Mouse (Mus musculus): ENCODE measurements around the gene Tmtc2. TPM values are rescaled to one million over a fixed set of nuclear protein-coding genes. Genes with fewer than 3 reads are reported as not detected.

The Tmtc2 gene
- polyA plus RNA-seq, 1 experiment from 2014 or later: 1.3 TPM

- no peaks in the 10 kb centered on the region for H3K9me3 ChIP-seq (ENCODE audit: low read length)
- no peak overlapping the region for H3K27ac ChIP-seq (ENCODE audit: low read depth)
- WGBS (ENCODE audit: insufficient replicate concordance): 75% methylated on average over 1 of the region's 1 CpGs
- H3K4me1 ChIP-seq (ENCODE audit: insufficient read depth): no peaks in the 10 kb centered on the region
- no peak overlapping the region for H3K4me3 ChIP-seq (ENCODE audit: low read depth, low read length)
- no peaks in the 10 kb centered on the region for H3K27me3 ChIP-seq (ENCODE audit: insufficient read depth, low read length)
- ATAC-seq: no peak
- DNase-seq: no peak
- no peaks in the 10 kb centered on the region for H3K36me3 ChIP-seq (replicated peaks; ENCODE audit: insufficient read depth, low read length)
- no peak for TF ChIP-seq CTCF (IDR thresholded peaks at IDR 0.05; ENCODE audit: low read depth)
- no peak for TF ChIP-seq EP300 (IDR thresholded peaks at IDR 0.05; ENCODE audit: low read depth)
- H3K9ac ChIP-seq (replicated peaks): no peak overlapping the region
- H3K4me2 ChIP-seq (ENCODE audit: low read depth, low read length): no peak overlapping the region
Measured at GRCm38 (mm10) chr10:105292961-105293360, 281.3 kb downstream of the Tmtc2 start.

- DNase-seq: no peak
- no peak for TF ChIP-seq CTCF (IDR thresholded peaks at IDR 0.05; ENCODE audit: low read depth)
- no peak for TF ChIP-seq EP300 (IDR thresholded peaks at IDR 0.05; ENCODE audit: low read depth)
- no peak for ATAC-seq
- no peak overlapping the region for H3K9ac ChIP-seq (replicated peaks)
- no peaks in the 10 kb centered on the region for H3K36me3 ChIP-seq (replicated peaks; ENCODE audit: insufficient read depth, low read length)
- H3K4me1 ChIP-seq (ENCODE audit: insufficient read depth): no peaks in the 10 kb centered on the region
- no peak overlapping the region for H3K4me2 ChIP-seq (ENCODE audit: low read depth, low read length)
- 71% methylated on average over 2 of the region's 2 CpGs for WGBS (ENCODE audit: insufficient replicate concordance)
- H3K27me3 ChIP-seq (ENCODE audit: insufficient read depth, low read length): no peaks in the 10 kb centered on the region
- H3K27ac ChIP-seq (ENCODE audit: low read depth): no peak overlapping the region
- no peaks in the 10 kb centered on the region for H3K9me3 ChIP-seq (ENCODE audit: low read length)
- H3K4me3 ChIP-seq (ENCODE audit: low read depth, low read length): no peak overlapping the region
Measured at GRCm38 (mm10) chr10:105288472-105288871, 285.8 kb downstream of the Tmtc2 start.

- Histone ChIP-seq H3K4me3 (ENCODE audit: low read depth, low read length) (no peak overlapping the region), H3K9ac (replicated peaks) (no peak overlapping the region), H3K4me2 (ENCODE audit: low read depth, low read length) (no peak overlapping the region), H3K27ac (ENCODE audit: low read depth) (no peak overlapping the region), H3K9me3 (ENCODE audit: low read length) (no peaks in the 10 kb centered on the region), H3K4me1 (ENCODE audit: insufficient read depth) (no peaks in the 10 kb centered on the region), H3K36me3 (replicated peaks; ENCODE audit: insufficient read depth, low read length) (no peaks in the 10 kb centered on the region), H3K27me3 (ENCODE audit: insufficient read depth, low read length) (no peaks in the 10 kb centered on the region)
- ATAC-seq: no peak
- TF ChIP-seq EP300 (IDR thresholded peaks at IDR 0.05; ENCODE audit: low read depth) (no peak), CTCF (IDR thresholded peaks at IDR 0.05; ENCODE audit: low read depth) (no peak)
- 87% methylated on average over 3 of the region's 3 CpGs for WGBS (ENCODE audit: insufficient replicate concordance)
- DNase-seq: no peak
Measured at GRCm38 (mm10) chr10:105287575-105287974, 286.7 kb downstream of the Tmtc2 start.

- no peak overlapping the region for H3K27ac ChIP-seq (ENCODE audit: low read depth)
- H3K27me3 ChIP-seq (ENCODE audit: insufficient read depth, low read length): no peaks in the 10 kb centered on the region
- 77% methylated on average over 7 of the region's 7 CpGs for WGBS (ENCODE audit: insufficient replicate concordance)
- no peak overlapping the region for H3K4me2 ChIP-seq (ENCODE audit: low read depth, low read length)
- no peaks in the 10 kb centered on the region for H3K9me3 ChIP-seq (ENCODE audit: low read length)
- H3K4me1 ChIP-seq (ENCODE audit: insufficient read depth): no peaks in the 10 kb centered on the region
- ATAC-seq: no peak
- no peaks in the 10 kb centered on the region for H3K36me3 ChIP-seq (replicated peaks; ENCODE audit: insufficient read depth, low read length)
- H3K9ac ChIP-seq (replicated peaks): no peak overlapping the region
- TF ChIP-seq CTCF (IDR thresholded peaks at IDR 0.05; ENCODE audit: low read depth): no peak
- no peak for TF ChIP-seq EP300 (IDR thresholded peaks at IDR 0.05; ENCODE audit: low read depth)
- DNase-seq: no peak
- H3K4me3 ChIP-seq (ENCODE audit: low read depth, low read length): no peak overlapping the region
Measured at GRCm38 (mm10) chr10:105287064-105287463, 287.2 kb downstream of the Tmtc2 start.

- 74% methylated on average over 2 of the region's 2 CpGs for WGBS (ENCODE audit: insufficient replicate concordance)
- Histone ChIP-seq H3K4me1 (ENCODE audit: insufficient read depth) (no peaks in the 10 kb centered on the region), H3K9ac (replicated peaks) (no peak overlapping the region), H3K36me3 (replicated peaks; ENCODE audit: insufficient read depth, low read length) (no peaks in the 10 kb centered on the region), H3K9me3 (ENCODE audit: low read length) (no peaks in the 10 kb centered on the region), H3K27ac (ENCODE audit: low read depth) (no peak overlapping the region), H3K4me2 (ENCODE audit: low read depth, low read length) (no peak overlapping the region), H3K4me3 (ENCODE audit: low read depth, low read length) (no peak overlapping the region), H3K27me3 (ENCODE audit: insufficient read depth, low read length) (no peaks in the 10 kb centered on the region)
- DNase-seq (no peak), ATAC-seq (no peak)
- TF ChIP-seq CTCF (IDR thresholded peaks at IDR 0.05; ENCODE audit: low read depth) (no peak), EP300 (IDR thresholded peaks at IDR 0.05; ENCODE audit: low read depth) (no peak)
Measured at GRCm38 (mm10) chr10:105286221-105286620, 288.0 kb downstream of the Tmtc2 start.

GRCm38 (mm10) chr10:105284171-105284570 lies 290.1 kb downstream of the Tmtc2 start:
- Histone ChIP-seq H3K27me3 (ENCODE audit: insufficient read depth, low read length) (no peaks in the 10 kb centered on the region), H3K9me3 (ENCODE audit: low read length) (no peaks in the 10 kb centered on the region), H3K36me3 (replicated peaks; ENCODE audit: insufficient read depth, low read length) (no peaks in the 10 kb centered on the region), H3K27ac (ENCODE audit: low read depth) (no peak overlapping the region), H3K4me3 (ENCODE audit: low read depth, low read length) (no peak overlapping the region), H3K4me2 (ENCODE audit: low read depth, low read length) (no peak overlapping the region), H3K4me1 (ENCODE audit: insufficient read depth) (no peaks in the 10 kb centered on the region), H3K9ac (replicated peaks) (no peak overlapping the region)
- DNase-seq (no peak), ATAC-seq (no peak)
- no peak for TF ChIP-seq EP300 (IDR thresholded peaks at IDR 0.05; ENCODE audit: low read depth)
- no peak for TF ChIP-seq CTCF (IDR thresholded peaks at IDR 0.05; ENCODE audit: low read depth)
- WGBS (ENCODE audit: insufficient replicate concordance): 82% methylated on average over 6 of the region's 6 CpGs

- Histone ChIP-seq H3K9ac (replicated peaks) (no peak overlapping the region), H3K4me2 (ENCODE audit: low read depth, low read length) (no peak overlapping the region), H3K4me1 (ENCODE audit: insufficient read depth) (no peaks in the 10 kb centered on the region), H3K27ac (ENCODE audit: low read depth) (no peak overlapping the region), H3K36me3 (replicated peaks; ENCODE audit: insufficient read depth, low read length) (no peaks in the 10 kb centered on the region), H3K4me3 (ENCODE audit: low read depth, low read length) (no peak overlapping the region), H3K9me3 (ENCODE audit: low read length) (no peaks in the 10 kb centered on the region), H3K27me3 (ENCODE audit: insufficient read depth, low read length) (no peaks in the 10 kb centered on the region)
- TF ChIP-seq CTCF (IDR thresholded peaks at IDR 0.05; ENCODE audit: low read depth): no peak
- TF ChIP-seq EP300 (IDR thresholded peaks at IDR 0.05; ENCODE audit: low read depth): no peak
- DNase-seq (no peak), ATAC-seq (no peak)
- 64% methylated on average over 3 of the region's 3 CpGs for WGBS (ENCODE audit: insufficient replicate concordance)
Measured at GRCm38 (mm10) chr10:105280933-105281332, 293.3 kb downstream of the Tmtc2 start.
